Mouse (Mus musculus): Measurements from ENCODE around the gene 1700092M07Rik. TPM values are rescaled to one million over a fixed set of nuclear protein-coding genes. Genes with fewer than 3 reads are reported as not detected.
A peak's percentile ranks its signal among the peaks of the same experiment; 100 is the strongest.
"Not testable (repeated sequence)": the region's sequence is repeated elsewhere in the genome, so short reads cannot be mapped to it uniquely, and the experiment has no call there.

1700092M07Rik gene
- polyA plus RNA-seq, 1 experiment from 2014 or later, result 2.3 TPM

GRCm38 (mm10) chr19:8711506-8711905, 29.0 kb upstream of the 1700092M07Rik start:
- 73% methylated on average over 4 of the region's 4 CpGs for WGBS (ENCODE audit: insufficient replicate concordance)
- Histone ChIP-seq H3K4me1 (peaks cover 83% of the 10 kb centered on the region), H3K36me3 (peaks cover 62% of the 10 kb centered on the region)

GRCm38 (mm10) chr19:8711949-8712869, 28.3 kb upstream of the 1700092M07Rik start:
- ATAC-seq, result no peak
- Histone ChIP-seq H3K9ac (peak overlapping the region; percentile 94), H3K4me2 (peak overlapping the region; percentile 81), H3K27me3 (replicated peaks) (no peaks in the 10 kb centered on the region), H3K27ac (peak overlapping the region; percentile 96), H3K9me3 (replicated peaks) (no peaks in the 10 kb centered on the region), H3K4me3 (peak overlapping the region; percentile 73), H3K36me3 (peaks cover 55% of the 10 kb centered on the region), H3K4me1 (peaks cover 81% of the 10 kb centered on the region)
- WGBS (ENCODE audit: insufficient replicate concordance), result 29% methylated on average over 10 of the region's 10 CpGs

More at GRCm38 (mm10) chr19:8711506-8711905, 29.0 kb upstream of the 1700092M07Rik start:
- no peak for ATAC-seq
- H3K27me3 ChIP-seq (replicated peaks), result no peaks in the 10 kb centered on the region
- peak overlapping the region; percentile 96 for H3K27ac ChIP-seq
- H3K4me3 ChIP-seq, result peak overlapping the region; percentile 73
- peak overlapping the region; percentile 81 for H3K4me2 ChIP-seq
- H3K9me3 ChIP-seq (replicated peaks), result no peaks in the 10 kb centered on the region
- H3K9ac ChIP-seq, result peak overlapping the region; percentile 94

- peak overlapping the region; percentile 73 for H3K4me3 ChIP-seq
- no peaks in the 10 kb centered on the region for H3K27me3 ChIP-seq (replicated peaks)
- peaks cover 48% of the 10 kb centered on the region for H3K36me3 ChIP-seq
- WGBS (ENCODE audit: insufficient replicate concordance), result 0% methylated on average over 13 of the region's 13 CpGs
- H3K27ac ChIP-seq, result peak overlapping the region; percentile 96
- no peaks in the 10 kb centered on the region for H3K9me3 ChIP-seq (replicated peaks)
- ATAC-seq, result peak; percentile 34
- H3K4me1 ChIP-seq, result peaks cover 81% of the 10 kb centered on the region
- peak overlapping the region; percentile 94 for H3K9ac ChIP-seq
- H3K4me2 ChIP-seq, result peak overlapping the region; percentile 81
Observed at GRCm38 (mm10) chr19:8712870-8713305, 27.6 kb upstream of the 1700092M07Rik start.

- Histone ChIP-seq H3K9ac (peak overlapping the region; percentile 94), H3K36me3 (peaks cover 43% of the 10 kb centered on the region), H3K9me3 (replicated peaks) (no peaks in the 10 kb centered on the region), H3K4me3 (peak overlapping the region; percentile 73), H3K27ac (peak overlapping the region; percentile 96), H3K4me2 (peak overlapping the region; percentile 81), H3K4me1 (peaks cover 81% of the 10 kb centered on the region), H3K27me3 (replicated peaks) (no peaks in the 10 kb centered on the region)
- ATAC-seq, result peak; percentile 84
- 1% methylated on average over 51 of the region's 51 CpGs for WGBS (ENCODE audit: insufficient replicate concordance)
Observed at GRCm38 (mm10) chr19:8713306-8713996, 27.1 kb upstream of the 1700092M07Rik start.

- no peaks in the 10 kb centered on the region for H3K27me3 ChIP-seq (replicated peaks)
- peaks cover 81% of the 10 kb centered on the region for H3K4me1 ChIP-seq
- H3K27ac ChIP-seq, result peak overlapping the region; percentile 96
- peak overlapping the region; percentile 73 for H3K4me3 ChIP-seq
- H3K4me2 ChIP-seq, result peak overlapping the region; percentile 81
- H3K9ac ChIP-seq, result peak overlapping the region; percentile 94
- 6% methylated on average over 13 of the region's 13 CpGs for WGBS (ENCODE audit: insufficient replicate concordance)
- H3K9me3 ChIP-seq (replicated peaks), result no peaks in the 10 kb centered on the region
- peaks cover 36% of the 10 kb centered on the region for H3K36me3 ChIP-seq
- peak; percentile 30 for ATAC-seq
Observed at GRCm38 (mm10) chr19:8713997-8714652, 26.4 kb upstream of the 1700092M07Rik start.

- Histone ChIP-seq H3K4me2 (peak overlapping the region; percentile 81), H3K4me1 (peaks cover 74% of the 10 kb centered on the region), H3K27ac (peak overlapping the region; percentile 96), H3K27me3 (replicated peaks) (no peaks in the 10 kb centered on the region), H3K9me3 (replicated peaks) (no peaks in the 10 kb centered on the region), H3K9ac (peak overlapping the region; percentile 94), H3K4me3 (peak overlapping the region; percentile 73), H3K36me3 (peaks cover 29% of the 10 kb centered on the region)
- 34% methylated on average over 10 of the region's 10 CpGs for WGBS (ENCODE audit: insufficient replicate concordance)
- ATAC-seq, result peak; percentile 80
Observed at GRCm38 (mm10) chr19:8714653-8715481, 25.7 kb upstream of the 1700092M07Rik start.

GRCm38 (mm10) chr19:8715868-8716766, 24.4 kb upstream of the 1700092M07Rik start:
- Histone ChIP-seq H3K9me3 (replicated peaks) (no peaks in the 10 kb centered on the region), H3K4me2 (peak overlapping the region; percentile 81), H3K9ac (peak overlapping the region; percentile 57), H3K27me3 (replicated peaks) (no peaks in the 10 kb centered on the region), H3K27ac (peak overlapping the region; percentile 96), H3K36me3 (peaks cover 16% of the 10 kb centered on the region), H3K4me3 (peak overlapping the region; percentile 26), H3K4me1 (peaks cover 73% of the 10 kb centered on the region)
- ATAC-seq, result peak; percentile 36; the same call in 1 of the 2 replicates
- 63% methylated on average over 10 of the region's 10 CpGs for WGBS (ENCODE audit: insufficient replicate concordance)

GRCm38 (mm10) chr19:8716767-8717475, 23.6 kb upstream of the 1700092M07Rik start:
- Histone ChIP-seq H3K9ac (no peak overlapping the region), H3K4me3 (no peak overlapping the region), H3K36me3 (peaks cover 8% of the 10 kb centered on the region), H3K9me3 (replicated peaks) (no peaks in the 10 kb centered on the region), H3K27ac (peak overlapping the region; percentile 96), H3K4me2 (no peak overlapping the region), H3K27me3 (replicated peaks) (no peaks in the 10 kb centered on the region), H3K4me1 (peaks cover 73% of the 10 kb centered on the region)
- WGBS (ENCODE audit: insufficient replicate concordance), result 59% methylated on average over 10 of the region's 10 CpGs
- no peak for ATAC-seq

- H3K27me3 ChIP-seq (replicated peaks), result no peaks in the 10 kb centered on the region
- no peaks in the 10 kb centered on the region for H3K9me3 ChIP-seq (replicated peaks)
- no peak overlapping the region for H3K4me3 ChIP-seq
- H3K27ac ChIP-seq, result peak overlapping the region; percentile 96; the same call in 1 of the 2 replicates
- no peak overlapping the region for H3K9ac ChIP-seq
- WGBS (ENCODE audit: insufficient replicate concordance), result 51% methylated on average over 3 of the region's 3 CpGs
- no peak overlapping the region for H3K4me2 ChIP-seq
- no peaks in the 10 kb centered on the region for H3K36me3 ChIP-seq
- H3K4me1 ChIP-seq, result peaks cover 76% of the 10 kb centered on the region
- no peak for ATAC-seq
Observed at GRCm38 (mm10) chr19:8718357-8718756, 22.2 kb upstream of the 1700092M07Rik start.

GRCm38 (mm10) chr19:8719037-8719436, 21.5 kb upstream of the 1700092M07Rik start:
- H3K27me3 ChIP-seq (replicated peaks); H3K4me3 ChIP-seq; ATAC-seq; H3K36me3 ChIP-seq; H3K4me2 ChIP-seq; H3K9ac ChIP-seq; H3K9me3 ChIP-seq (replicated peaks): not testable (repeated sequence)
- Histone ChIP-seq H3K4me1 (peaks cover 74% of the 10 kb centered on the region), H3K27ac (peak overlapping the region; percentile 60)

Measured in liver, embryonic 12.5 days (tissue).